Mouse (Mus musculus) hindbrain, embryonic 10.5 days (tissue): Measurements from ENCODE around the gene Gm10999. TPM values are rescaled to one million over a fixed set of nuclear protein-coding genes. Genes with fewer than 3 reads are reported as not detected.
"Not testable (repeated sequence)": the region's sequence is repeated elsewhere in the genome, so short reads cannot be mapped to it uniquely, and the experiment has no call there.

ENCODE experiments used
- DNase-seq: peaks from one replicate; pipeline ENCODE4 v3.0.0-alpha.2; 2017; ENCODE audit warnings: low spot score
- H3K27ac ChIP-seq: fragments of 300-500 bp; sonication (generic); 2 replicates; pipeline ENCODE4 v1.5.1; 2016; ENCODE audit warnings: mild to moderate bottlenecking, moderate library complexity
- H3K27me3 ChIP-seq: fragments of 300-500 bp; sonication (generic); 2 replicates; pipeline ENCODE4 v1.6.1; 2016; ENCODE audit warnings: mild to moderate bottlenecking; ENCODE audit not compliant: poor library complexity, insufficient read depth, severe bottlenecking
- H3K36me3 ChIP-seq: fragments of 300-500 bp; sonication (generic); 2 replicates; pipeline ENCODE4 v1.6.1; 2016; ENCODE audit warnings: mild to moderate bottlenecking, moderate library complexity
- H3K4me1 ChIP-seq: fragments of 300-500 bp; sonication (generic); replicated peaks from 2 replicates; pipeline ENCODE4 v1.6.1; 2016; ENCODE audit warnings: mild to moderate bottlenecking
- H3K4me3 ChIP-seq: fragments of 300-500 bp; sonication (generic); 2 replicates; pipeline ENCODE4 v1.5.1; 2016; ENCODE audit warnings: mild to moderate bottlenecking, moderate library complexity
- H3K9me3 ChIP-seq: fragments of 300-500 bp; sonication (generic); 2 replicates; pipeline ENCODE4 v1.6.1; 2016; ENCODE audit warnings: mild to moderate bottlenecking, moderate library complexity
- WGBS: fragments of 180-500 bp; shearing (Covaris S2); methylation state at CpG from one replicate; pipeline ENCODE4 v1.1.7; 2016; 5-methylcytosine and 5-hydroxymethylcytosine counted together
- polyA plus RNA-seq: library from polyadenylated mRNA; unstranded; fragments of >200 nt; fragmentation: Nextera tagmentation; extraction: Ambion mirVana; gene quantifications from 2 replicates; pipeline ENCODE4 v1.2.1, GENCODE M21; 2016

The Gm10999 gene
- not detected in 2 replicates for polyA plus RNA-seq

- Histone ChIP-seq H3K27ac (no peak within 1 kb of the TSS), H3K36me3 (no peaks in the 10 kb centered on the region), H3K27me3 (no peaks in the 10 kb centered on the region), H3K4me1 (no peaks in the 10 kb centered on the region), H3K4me3 (no peak within 1 kb of the TSS), H3K9me3 (no peaks in the 10 kb centered on the region)
- no peak for DNase-seq
- 84% methylated on average over 1 of the region's 1 CpGs for WGBS
Measured at GRCm38 (mm10) chr8:129131561-129131960, at the start of gene Gm10999. Gene Gm10999 (minus strand): TSS chr8:129131661.

GRCm38 (mm10) chr8:129133475-129133874 is 2.0 kb upstream of the Gm10999 start:
- DNase-seq = no peak
- Histone ChIP-seq H3K27ac (no peak overlapping the region), H3K9me3 (no peaks in the 10 kb centered on the region), H3K4me3 (no peak overlapping the region), H3K27me3 (no peaks in the 10 kb centered on the region), H3K4me1 (no peaks in the 10 kb centered on the region), H3K36me3 (no peaks in the 10 kb centered on the region)

DNA sequence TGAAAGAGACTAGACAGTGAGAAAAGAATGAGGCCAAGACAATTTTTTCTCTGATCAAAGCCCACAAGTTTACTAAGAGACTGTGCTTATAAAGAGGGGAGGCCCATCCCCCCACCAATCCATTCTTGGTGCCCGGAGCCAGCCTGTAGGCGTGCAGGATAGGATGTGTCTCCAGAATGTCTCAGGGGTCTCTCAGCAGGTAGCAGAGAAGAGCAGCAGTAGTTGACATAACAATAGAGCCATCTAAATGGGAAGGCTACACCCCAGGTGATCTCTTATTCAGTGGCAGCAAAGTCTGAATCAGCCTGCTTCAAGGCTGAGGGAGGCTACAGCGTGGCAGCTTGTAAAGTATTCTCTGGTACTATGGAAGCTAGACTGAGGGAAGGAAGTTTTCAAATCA is 15.7 kb downstream of the Gm10999 start:
- not testable (repeated sequence) for H3K4me1 ChIP-seq, H3K4me3 ChIP-seq, H3K27me3 ChIP-seq, DNase-seq, H3K36me3 ChIP-seq, H3K9me3 ChIP-seq, H3K27ac ChIP-seq
- 43% methylated on average over 3 of the region's 3 CpGs for WGBS

Other genes starting within 250 kb of the Gm10999 start
- not detected in 2 replicates for gene Ccdc7a, start 66.1 kb downstream of the Gm10999 start, polyA plus RNA-seq
- not detected in 2 replicates for gene Ccdc7b, start 64.5 kb downstream of the Gm10999 start, polyA plus RNA-seq
- gene 2610044O15Rik8, start 102.7 kb upstream of the Gm10999 start, polyA plus RNA-seq = 18.3 and 19.1 TPM in 2 replicates